Mouse (Mus musculus) monocyte, adult 2 months (primary cell): Measurements from ENCODE around the gene Znhit3.

Experiments
- DNase-seq, 2 experiments: peaks; one replicate each; pipeline ENCODE4 v3.0.0; 2022; ENCODE audit warnings: low spot score in 2 of 2, low read depth in 1 of 2

Gene Znhit3

GRCm38 (mm10) chr11:84916053-84916702, at the start of gene Znhit3:
Gene Znhit3, minus strand, starts transcription at chr11:84916366.
- peak; percentile 57 to 59 for DNase-seq

GRCm38 (mm10) chr11:84963556-84963955, 47.4 kb upstream of the Znhit3 start:
- no peak for DNase-seq

DNA sequence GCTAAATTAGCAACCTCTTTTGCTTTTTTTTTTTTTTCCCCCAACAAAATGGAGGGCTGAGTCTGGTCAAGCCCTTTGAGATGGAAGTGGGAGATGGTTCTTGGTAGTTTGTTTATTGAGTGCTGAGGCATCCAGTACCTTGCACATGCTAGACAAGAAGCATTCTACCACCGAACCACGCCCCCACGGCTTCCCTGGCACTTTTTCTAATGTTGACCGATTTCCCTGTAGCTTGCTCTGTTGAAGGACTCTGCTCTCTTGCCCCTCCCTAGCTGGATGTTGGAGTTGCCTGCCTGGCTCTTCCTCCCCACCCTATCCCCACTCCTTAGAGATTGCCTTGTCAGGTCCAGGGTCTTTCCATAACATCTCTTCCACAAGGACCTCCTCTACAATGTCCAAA, 46.4 kb upstream of the Znhit3 start:
- no peak for DNase-seq

DNA sequence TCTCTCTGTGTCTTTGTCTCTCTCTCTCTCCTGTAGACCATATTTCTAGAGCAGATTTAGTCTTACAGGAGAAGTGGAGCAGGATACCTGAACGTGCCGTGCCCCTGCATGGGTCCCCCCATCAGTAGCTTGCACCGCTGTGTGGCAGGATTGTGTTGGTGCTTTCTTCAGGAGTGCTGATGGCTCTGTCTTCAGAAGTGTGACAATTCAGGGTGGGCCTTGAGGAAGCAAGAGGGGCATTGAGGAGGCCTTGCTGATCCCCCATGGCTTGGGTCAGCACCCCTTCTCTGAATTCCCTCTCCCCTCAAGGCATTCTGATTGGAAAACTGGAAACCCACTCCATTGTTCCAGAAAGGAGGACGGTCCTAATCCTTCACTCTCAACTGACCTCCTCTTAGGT, 45.4 kb upstream of the Znhit3 start:
- DNase-seq, result no peak

DNA sequence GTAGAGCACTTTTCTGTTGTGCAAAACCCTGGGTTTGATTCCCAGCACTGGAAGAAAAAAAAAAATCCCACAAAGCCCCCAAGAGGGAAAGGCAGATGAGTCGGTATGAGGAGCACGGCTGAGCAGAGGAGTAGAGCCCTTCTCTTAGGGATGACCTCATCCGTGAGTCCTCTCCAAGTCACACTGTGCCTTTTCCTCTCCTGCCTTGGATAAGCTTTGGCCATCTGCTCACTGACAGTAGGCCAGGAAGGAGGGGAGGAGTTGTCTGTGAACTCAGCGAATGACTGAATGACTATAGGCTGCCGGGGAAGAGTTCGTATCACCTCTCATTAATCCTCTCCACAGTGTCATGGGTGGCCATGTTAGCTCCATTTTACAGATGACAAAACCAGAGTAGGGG, 44.6 kb upstream of the Znhit3 start:
- DNase-seq, result no peak

DNA sequence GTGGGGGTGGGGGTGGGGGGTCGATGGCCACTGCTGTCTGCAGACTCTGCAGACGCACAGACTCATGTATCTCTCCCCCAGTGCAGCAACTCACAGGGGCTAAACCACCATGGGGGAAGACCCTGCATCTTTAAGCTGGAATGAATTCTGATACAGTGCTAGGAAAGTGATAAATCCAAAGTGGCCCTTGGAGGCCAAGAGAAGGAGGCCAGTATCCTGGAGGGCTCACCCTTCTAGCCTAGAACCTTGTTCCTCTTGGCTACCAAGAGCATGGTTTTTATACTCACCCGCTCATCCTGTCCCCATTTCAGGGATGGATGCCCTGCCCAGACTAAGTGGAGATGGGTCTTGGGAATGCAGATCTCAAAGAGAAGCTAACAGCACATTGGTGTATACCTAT, 44.1 kb upstream of the Znhit3 start:
- no peak for DNase-seq

- DNase-seq, result no peak
These were observed 43.6 kb upstream of the Znhit3 start for GRCm38 (mm10) chr11:84959701-84960181.

DNA sequence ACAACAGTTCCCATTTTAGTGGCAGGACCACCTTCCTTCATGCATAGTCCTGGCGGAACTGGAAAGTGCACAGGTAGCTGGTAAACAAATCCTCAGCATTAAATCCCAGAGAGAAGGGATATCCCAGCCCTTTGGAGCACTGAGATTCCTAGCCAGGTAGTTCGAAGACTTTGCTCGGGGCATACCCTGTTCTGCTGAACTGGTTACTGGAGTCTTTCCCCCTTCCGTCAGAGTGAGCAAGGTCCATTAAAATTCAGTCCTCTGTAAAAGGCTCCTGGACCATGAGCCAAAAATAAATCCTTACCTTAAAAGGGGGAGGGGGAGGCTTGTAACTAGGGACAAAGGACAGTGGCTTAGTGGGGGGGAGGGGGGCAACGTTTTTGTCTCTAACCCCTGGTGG, 43.0 kb upstream of the Znhit3 start:
- DNase-seq, result no peak

- DNase-seq, result no peak
These were observed 42.1 kb upstream of the Znhit3 start for GRCm38 (mm10) chr11:84958271-84958630.

DNA sequence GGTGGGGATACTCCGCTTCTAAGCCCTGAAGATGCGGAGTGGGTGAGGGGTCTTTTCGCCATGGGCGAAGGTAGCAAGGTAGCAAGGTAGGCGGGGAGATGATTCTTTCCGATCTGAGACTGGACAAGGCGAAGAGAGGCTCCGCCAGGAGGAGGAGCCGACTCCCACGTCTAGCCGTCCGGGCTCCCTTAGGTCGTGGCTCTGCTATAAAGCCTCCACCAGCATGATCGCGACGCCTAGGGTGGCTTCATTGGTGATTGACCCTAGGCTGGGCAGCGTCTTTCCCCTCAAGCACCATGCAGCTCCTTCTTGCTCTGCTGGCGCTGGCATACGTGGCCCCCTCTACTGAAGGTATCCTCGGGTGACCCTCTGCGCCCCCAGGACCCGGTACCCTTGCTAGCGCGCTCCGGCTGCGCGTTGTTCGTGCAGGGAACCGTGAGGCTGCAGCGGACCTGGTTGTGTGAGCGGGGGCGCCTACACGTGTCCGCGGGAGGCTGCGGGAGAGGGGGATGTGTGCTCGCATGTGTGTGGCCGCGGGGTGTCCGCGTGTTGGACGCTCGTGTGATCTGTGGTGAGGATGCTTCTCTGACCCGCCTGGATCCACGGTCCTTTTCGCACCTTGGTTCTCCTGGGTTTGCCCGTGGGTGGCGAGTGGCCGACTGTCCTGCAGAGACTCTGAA, 41.6 kb upstream of the Znhit3 start, which contains the start of gene Car4:
Gene Car4, plus strand, starts transcription at position 196 of the 680 bp plus-strand sequence.
- no peak for DNase-seq

- no peak for DNase-seq
These were observed 41.0 kb upstream of the Znhit3 start for GRCm38 (mm10) chr11:84957171-84957570.

- DNase-seq, result no peak
These were observed 40.2 kb upstream of the Znhit3 start for GRCm38 (mm10) chr11:84956400-84956799.

- DNase-seq, result no peak
These were observed 36.4 kb upstream of the Znhit3 start for GRCm38 (mm10) chr11:84952611-84953010.

DNA sequence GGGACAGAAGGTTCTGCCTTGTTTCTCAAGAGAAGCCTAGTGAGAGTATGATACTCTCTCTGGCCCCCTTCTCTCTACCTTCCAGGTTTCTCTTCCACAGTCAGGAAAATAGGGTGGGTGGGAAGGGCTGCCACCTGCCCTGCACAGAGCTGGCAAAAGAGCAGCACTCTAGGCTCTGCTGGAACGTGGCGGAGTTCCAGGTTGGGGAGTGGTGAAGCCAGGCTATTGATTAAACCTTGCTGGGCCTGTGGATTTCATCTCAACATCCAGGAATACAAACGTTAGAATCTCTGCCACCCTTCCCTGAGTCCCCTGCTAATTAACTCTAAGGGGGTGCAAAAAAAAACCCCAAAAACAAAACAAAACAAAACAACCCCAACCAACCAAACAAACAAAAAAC, 32.4 kb upstream of the Znhit3 start:
- DNase-seq, result no peak

DNA sequence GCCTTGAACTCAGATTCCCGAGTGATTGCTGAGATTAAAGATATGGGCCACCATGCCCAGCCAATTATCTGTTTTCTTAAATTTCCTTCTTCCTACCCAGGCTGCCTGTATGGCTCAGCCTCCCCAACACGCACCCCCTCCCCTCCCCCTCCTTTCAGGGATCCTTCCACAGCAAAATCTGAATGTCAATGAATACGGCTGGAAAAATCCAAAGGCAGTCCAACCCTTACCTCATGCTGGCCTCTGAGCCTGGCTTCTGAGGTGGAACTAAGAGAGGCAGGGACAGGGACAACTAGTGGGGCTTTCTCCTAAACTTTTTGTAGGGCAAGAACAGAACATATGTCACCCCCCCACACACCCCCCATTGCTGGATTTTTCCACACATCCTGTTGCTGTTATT, 31.9 kb upstream of the Znhit3 start:
- DNase-seq, result no peak

- DNase-seq, result no peak
These were observed 31.0 kb upstream of the Znhit3 start for GRCm38 (mm10) chr11:84947206-84947605.

DNA sequence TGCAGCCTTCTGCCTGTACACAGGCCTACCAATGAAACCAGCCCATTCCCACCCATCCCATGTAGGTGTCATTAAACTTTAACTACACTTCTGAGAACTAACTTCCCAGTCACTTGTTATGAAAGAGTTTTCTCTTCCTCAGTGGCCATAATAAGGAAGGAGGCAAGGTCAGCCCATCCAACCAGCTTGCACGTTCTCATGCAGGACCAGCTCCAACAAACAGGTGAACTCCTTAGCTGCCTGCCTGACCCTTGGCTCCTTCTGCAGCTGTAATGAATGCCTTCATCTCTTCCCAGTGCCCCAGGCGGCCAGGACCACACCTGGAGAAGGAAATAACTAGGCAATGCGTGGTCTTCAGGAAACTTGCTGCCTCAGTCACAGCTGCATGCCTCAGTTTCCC, 29.7 kb upstream of the Znhit3 start:
- DNase-seq, result no peak

DNA sequence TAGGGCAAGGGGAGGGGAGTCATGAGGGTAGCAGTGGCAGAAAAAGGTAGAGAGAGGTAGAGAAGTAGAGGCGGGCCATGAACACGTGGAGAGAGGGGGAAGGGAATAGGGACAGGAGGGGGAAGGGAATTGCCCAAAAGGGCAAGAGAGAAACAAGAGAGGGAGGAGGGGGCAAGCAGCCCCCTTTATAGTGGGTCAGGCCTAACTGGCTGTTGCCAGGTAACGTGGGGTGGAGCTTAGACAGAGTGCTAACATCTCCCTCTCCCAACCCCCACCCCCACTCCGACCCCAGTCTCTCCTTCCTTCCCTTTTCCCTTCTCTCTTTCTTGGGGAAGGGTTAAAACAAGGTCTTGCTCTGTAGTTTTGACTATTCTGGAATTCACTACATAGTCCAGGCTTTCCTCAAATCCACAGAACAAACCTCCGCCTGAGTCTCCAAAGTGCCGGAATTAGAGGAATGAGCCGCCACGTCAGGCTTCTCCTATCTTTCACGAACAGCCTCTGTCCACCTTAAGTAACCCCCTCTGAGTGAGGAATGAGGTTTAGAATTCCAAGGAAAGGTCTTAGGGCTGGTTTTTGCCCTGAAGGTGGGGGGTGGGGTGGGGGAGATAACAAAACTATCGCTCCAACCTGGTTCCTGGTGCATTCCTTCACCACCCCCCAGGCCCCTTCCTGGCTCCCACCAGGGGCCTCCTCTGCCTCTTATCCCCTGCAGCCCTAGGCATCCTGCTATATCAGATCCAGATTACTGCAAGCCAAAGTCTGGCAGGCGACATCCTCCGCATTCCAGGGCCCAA, 28.7 kb upstream of the Znhit3 start:
- no peak for DNase-seq

GRCm38 (mm10) chr11:84943948-84944347, 27.8 kb upstream of the Znhit3 start:
- no peak for DNase-seq

DNA sequence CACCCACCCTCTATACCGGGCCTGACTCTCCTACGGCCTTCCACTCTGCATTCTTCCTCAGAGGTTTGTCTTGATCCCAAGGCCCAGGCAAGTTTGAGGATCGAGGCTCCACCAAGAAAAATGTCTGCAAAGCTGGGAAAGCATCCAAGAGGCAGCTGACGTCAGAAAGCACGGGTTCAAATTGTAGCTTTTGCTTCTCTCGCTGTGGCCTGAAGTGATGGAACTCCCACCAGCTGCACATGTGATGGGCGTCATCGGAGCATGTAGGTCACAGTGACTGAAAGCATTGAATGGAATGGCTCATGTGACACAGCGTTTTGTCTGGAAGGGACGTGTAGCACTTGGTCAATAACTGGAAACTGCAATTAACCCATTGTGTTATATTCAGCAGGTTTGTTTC, 24.0 kb upstream of the Znhit3 start:
- no peak for DNase-seq

GRCm38 (mm10) chr11:84939508-84940053, 23.4 kb upstream of the Znhit3 start:
- no peak for DNase-seq

DNA sequence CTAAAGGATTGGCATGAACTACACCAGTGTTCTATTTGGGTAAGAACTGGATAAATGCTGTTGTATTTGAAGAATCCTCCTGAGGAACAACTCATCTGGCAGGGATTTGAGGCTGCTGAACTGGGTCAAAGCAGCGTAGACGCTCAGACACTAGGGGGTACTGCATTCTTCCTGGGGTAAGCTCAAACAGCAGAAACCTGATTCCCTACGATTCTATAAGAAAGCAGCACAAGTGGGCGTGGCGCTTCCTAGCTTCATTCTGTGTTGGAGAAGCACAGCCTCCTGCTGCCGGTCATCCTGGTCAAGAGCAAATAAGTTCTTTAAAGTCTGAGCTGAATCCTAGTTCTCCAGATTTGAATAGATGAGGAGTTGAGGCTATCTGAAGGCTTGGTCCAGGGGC, 16.1 kb upstream of the Znhit3 start:
- DNase-seq, result no peak
